Mouse (Mus musculus): ENCODE data around the gene Zfp592.

GRCm38 (mm10) chr7:81048513-81048912 lies 55.0 kb downstream of the Zfp592 start:
- TF ChIP-seq EP300 (IDR thresholded peaks at IDR 0.05; ENCODE audit: insufficient read depth, low read depth, low read length) = no peak
- no peak for TF ChIP-seq CTCF (IDR thresholded peaks at IDR 0.05)
- TF ChIP-seq POLR2A (IDR thresholded peaks at IDR 0.05; ENCODE audit: insufficient read depth, low read depth, low read length) = no peak

Data from heart, adult 2 months (tissue).